Mouse (Mus musculus): ENCODE results near the gene Kdm5d. TPM values are rescaled to one million over a fixed set of nuclear protein-coding genes. Genes with fewer than 3 reads are reported as not detected.

Kdm5d gene
- 1 to 10 TPM in 1 of 2 experiments, not detected in 1; 8.3 TPM for total RNA-seq (2021)
- long read RNA-seq, experiment 1, full-length matches to known transcripts: 2 of 5 reads
- long read RNA-seq, experiment 1, partial matches to known transcripts: 1 of 5 reads
- long read RNA-seq, experiment 1, other reads (novel, unspliced or antisense): 2 of 5 reads
- long read RNA-seq, experiment 2: 0 reads

GRCm38 (mm10) chrY:897393-898227 is at the start of gene Kdm5d:
Gene Kdm5d, plus strand, starts transcription at chrY:897788.
- DNase-seq (ENCODE audit: low spot score): peak; percentile 46

- DNase-seq (ENCODE audit: low spot score): no peak
Observed at GRCm38 (mm10) chrY:872404-872803, 25.2 kb upstream of the Kdm5d start.

GRCm38 (mm10) chrY:872855-873549 is 24.6 kb upstream of the Kdm5d start:
- no peak for DNase-seq (ENCODE audit: low spot score)

Small RNAs within 50 kb of the gene (microRNA-seq; reads per million reads assigned to microRNA genes)
- not detected for gene Gm47281

Other genes starting within 250 kb of the Kdm5d start
- not detected for gene Zfy1, start 100.4 kb upstream of the Kdm5d start, total RNA-seq (2021)
- gene Uba1y, start 79.1 kb upstream of the Kdm5d start, total RNA-seq (2021): not detected
- gene Eif2s3y, start 112.8 kb downstream of the Kdm5d start, total RNA-seq (2021): 10 to 100 TPM in 1 of 2 experiments, not detected in 1; 50.2 TPM